Mouse (Mus musculus): ENCODE measurements around the gene Btg4. TPM values are rescaled to one million over a fixed set of nuclear protein-coding genes. Genes with fewer than 3 reads are reported as not detected.

Gene Btg4
- total RNA-seq, 2 experiments from 2014 or later = not detected

GRCm38 (mm10) chr9:51167954-51168353, 107.3 kb downstream of the Btg4 start:
- no peak for DNase-seq

- DNase-seq = no peak
Measured at GRCm38 (mm10) chr9:51168698-51169097, 108.0 kb downstream of the Btg4 start.

- no peak for DNase-seq
Measured at GRCm38 (mm10) chr9:51169133-51169532, 108.4 kb downstream of the Btg4 start.

Small RNA genes lying within 50 kb of the gene (microRNA-seq; reads per million reads assigned to microRNA genes)
- 30.0 reads per million, percentile 31 among the genes with 10 or more reads in this experiment for gene Mir34b
- 942 reads per million, percentile 73 among the genes with 10 or more reads in this experiment for gene Mir34c

Other genes with a start within 250 kb of the Btg4 start
- gene Ppp2r1b, start 215.6 kb upstream of the Btg4 start, total RNA-seq (2021) = 10 to 100 TPM; 35.1 to 36.5 TPM
- gene Sik2, start 51.8 kb upstream of the Btg4 start, total RNA-seq (2021) = 100 to 1,000 TPM; 132 to 136 TPM
- 1 to 10 TPM; 6.4 to 8.2 TPM for gene Layn, start 16.2 kb downstream of the Btg4 start, total RNA-seq (2021)
- not detected for gene 4833427G06Rik, start 41.2 kb downstream of the Btg4 start, total RNA-seq (2021)
- not detected for gene Gm32742, start 104.6 kb downstream of the Btg4 start, total RNA-seq (2021)
- 1 to 10 TPM; 1.8 to 3.0 TPM for gene Pou2af1, start 152.8 kb downstream of the Btg4 start, total RNA-seq (2021)
- 1 to 10 TPM; 2.4 to 2.9 TPM for gene Colca2, start 217.7 kb downstream of the Btg4 start, total RNA-seq (2021)